Mouse (Mus musculus): ENCODE measurements around the gene Akap7.

The Akap7 gene

DNA sequence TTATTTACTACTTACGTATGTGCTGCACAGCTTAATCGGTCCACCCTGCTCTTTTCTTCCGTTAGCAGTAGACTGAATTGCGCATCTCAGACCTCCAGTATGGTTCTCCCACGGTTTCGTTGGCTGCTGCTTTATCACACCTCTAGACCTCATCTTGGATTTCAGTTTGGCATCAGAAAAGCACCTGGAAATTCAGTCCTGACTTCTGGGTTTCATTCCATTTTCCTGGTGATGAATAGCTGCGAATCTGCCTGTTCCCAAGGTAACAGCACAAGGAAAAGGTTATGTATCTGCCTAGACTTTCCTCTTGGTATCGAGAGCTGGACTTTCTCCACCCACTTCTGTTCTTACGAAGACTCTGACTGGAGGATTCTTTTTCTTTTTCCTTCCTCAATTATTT lies at the start of gene Akap7:
Gene Akap7, minus strand, starts transcription at position 101 of the 400 bp plus-strand sequence.
- in situ Hi-C loops (cut with MseI, MboI): no loop called here

DNA sequence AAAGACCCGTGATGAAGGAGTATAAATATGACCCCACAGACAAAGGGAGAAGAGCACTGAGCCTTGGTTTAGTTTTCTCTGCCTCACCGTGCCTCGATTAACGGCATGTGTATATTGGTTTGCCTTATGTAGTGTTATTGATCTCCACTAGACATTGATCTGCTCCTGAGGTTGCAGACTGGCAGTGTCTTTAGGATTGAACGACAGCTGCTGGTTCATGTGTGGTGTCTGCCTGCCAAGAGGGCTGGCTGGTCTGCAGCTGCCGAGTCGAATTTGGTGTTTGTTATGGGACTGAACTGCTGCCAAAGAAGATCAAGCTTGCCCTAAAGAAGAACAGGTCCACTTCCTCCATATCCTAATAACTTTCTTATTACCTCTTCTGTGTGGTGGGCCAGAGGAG lies 46.7 kb upstream of the Akap7 start:
- in situ Hi-C loops (cut with MseI, MboI): no loop called here

DNA sequence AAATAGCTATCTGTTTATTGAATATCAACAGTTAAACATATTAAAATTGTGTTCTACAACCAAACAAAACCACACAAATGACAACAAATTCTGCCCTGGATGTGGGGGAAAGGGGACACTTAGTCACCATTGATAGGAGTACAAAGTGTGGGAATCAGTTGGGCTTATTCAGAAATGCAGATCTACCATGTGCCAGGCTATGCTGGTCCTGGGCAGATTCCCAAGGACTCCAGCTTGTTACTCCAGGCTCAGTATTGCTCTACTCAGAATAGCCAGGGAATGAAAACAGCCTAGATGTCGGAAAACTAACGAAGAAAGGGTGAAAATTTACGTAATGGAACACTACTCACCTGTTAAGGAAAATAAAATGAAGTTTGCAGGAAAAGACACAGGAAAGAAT lies 46.3 kb upstream of the Akap7 start:
- in situ Hi-C loops (cut with MseI, MboI): no loop called here

DNA sequence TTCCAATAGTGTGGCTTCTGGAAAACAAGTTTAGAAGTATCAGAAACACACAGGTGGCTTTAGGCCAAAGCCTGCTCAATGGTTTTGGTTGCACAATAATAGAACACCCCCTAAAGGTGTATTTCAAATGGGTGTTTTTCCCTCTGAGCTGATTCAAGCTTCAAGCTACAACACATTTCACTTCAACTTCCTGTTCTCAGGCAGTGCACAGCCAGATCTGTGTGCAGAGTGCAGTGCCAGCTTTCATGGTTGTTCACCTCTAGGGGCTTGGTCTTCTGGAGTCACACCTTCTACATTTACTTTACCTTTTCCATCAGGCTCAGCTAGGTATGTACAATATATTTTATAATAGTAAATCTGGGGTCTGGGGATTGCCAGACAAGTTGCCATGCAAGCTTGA lies 35.1 kb upstream of the Akap7 start:
- in situ Hi-C loops (cut with MseI, MboI): no loop called here

DNA sequence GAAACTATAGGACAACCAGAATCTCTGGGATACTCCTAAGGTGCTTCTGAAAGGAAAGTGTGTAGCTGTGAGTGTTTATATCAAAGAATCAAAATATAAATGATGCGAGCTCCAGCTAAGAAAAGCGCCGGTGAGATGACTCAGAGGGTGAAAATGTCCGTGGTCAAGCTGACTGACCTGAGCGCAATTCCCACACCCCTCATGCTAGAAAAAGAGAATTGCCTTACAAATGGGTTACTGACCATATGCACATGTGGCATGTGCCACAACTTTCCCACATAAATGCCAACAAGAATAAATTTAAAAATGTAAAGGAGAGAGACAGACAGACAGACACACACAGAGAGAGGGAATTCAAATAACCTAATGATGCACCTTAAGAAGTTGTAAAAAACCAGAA lies 33.0 kb upstream of the Akap7 start:
- in situ Hi-C loops (cut with MseI, MboI): no loop called here

DNA sequence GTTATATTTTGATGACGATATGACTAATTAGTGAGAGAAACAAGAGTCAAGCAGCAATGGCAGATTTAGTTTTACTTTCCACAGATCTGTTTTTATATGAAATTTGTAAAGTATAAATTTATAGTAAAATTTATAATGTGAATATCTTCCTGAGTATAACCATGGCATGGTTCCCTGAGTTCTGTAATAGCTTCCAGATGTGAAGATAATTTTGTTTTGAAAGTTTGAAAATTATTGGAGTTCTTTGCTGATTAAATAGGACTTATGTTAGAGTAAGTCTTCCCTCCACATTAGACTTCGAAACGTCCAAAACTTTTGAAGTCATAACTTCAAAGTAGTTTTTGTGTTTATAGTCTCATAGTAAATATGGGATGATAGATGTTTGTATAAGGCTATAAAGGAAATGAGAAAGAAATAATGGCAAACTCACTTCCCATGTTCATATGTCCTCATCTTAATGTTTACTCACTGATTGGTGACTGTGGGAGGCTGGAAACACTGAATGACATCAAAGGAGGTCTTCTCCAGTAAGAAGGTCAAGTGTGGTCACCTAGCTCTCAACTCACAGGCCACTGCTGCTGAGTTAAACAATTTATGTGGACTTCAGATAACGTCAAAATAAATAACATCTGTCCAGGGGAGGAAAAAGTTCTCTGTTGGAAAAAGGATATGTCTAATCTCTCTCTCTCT lies 25.9 kb upstream of the Akap7 start:
- in situ Hi-C loops (cut with MseI, MboI): no loop called here

DNA sequence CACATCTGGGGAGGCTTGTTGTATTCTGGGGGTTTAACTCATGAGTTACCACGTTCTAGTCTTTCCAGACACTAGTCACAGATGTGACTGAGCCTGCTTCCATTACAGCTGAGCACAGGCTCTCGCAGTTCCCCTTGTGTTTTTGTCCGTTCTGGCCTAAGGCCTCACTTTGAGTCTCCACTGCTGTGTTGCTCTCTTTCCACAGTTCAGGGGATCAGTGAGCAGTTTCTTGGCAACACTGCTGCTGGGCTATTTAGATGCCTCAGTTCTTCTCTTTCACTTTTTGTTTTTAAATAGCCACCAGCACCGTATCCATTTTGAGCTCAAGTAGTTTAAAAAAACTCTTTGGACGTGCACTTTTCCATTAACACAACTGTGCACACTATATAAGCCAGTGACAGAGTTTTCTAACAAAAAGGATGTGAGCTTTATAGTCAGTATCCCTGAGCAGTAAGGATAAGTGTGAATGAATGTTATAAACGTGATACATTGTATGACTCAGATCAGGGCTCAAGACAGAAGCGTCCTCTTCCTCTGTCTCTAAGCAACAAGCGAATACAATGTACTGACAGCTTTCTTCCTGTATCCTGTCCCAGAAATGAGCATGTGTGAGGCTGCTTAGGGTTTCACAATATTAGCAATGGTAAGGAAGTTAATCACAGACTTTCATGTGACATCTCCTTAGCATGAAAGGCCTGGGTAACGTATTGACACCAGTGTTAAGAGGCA lies 23.8 kb upstream of the Akap7 start:
- in situ Hi-C loops (cut with MseI, MboI): no loop called here

DNA sequence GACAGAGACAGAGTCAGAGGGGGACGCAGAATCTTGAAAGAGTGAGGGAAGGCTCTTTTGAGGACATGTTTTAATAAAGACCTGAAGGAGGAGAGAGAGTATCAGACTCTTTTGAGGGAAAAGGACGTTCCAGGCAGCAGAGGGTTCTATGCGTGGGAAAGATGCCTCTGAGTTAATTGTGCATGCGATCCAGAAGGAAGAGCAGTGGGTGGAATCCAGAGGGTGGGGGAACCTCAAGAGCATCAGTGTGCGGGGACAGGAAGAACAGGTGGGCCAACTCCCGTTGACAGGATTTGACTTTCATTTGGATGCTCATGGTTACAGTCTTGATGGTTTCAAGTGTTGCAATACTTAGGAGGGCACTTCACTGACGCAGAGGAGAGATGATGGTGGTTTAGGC lies 22.4 kb upstream of the Akap7 start:
- in situ Hi-C loops (cut with MseI, MboI): no loop called here

DNA sequence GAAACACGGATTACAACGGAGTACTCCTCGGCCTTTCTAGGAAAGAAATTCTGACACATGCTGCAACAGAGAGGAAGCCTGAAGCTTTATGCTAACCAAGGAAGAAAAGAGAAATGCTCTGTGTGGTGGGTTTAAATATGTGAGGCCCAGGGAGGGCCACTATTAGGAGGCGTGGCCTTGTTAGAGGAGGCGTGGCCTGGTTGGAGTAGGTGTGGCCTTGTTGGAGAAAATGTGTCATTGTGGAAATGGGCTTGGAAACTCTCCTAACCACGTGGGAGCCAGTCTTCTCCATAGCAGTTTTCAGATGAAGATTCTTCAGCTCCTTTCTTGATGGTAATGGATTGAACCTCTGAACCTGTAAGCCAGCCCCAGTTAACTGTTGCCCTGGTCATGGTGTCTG lies 19.8 kb upstream of the Akap7 start:
- in situ Hi-C loops (cut with MseI, MboI): no loop called here

DNA sequence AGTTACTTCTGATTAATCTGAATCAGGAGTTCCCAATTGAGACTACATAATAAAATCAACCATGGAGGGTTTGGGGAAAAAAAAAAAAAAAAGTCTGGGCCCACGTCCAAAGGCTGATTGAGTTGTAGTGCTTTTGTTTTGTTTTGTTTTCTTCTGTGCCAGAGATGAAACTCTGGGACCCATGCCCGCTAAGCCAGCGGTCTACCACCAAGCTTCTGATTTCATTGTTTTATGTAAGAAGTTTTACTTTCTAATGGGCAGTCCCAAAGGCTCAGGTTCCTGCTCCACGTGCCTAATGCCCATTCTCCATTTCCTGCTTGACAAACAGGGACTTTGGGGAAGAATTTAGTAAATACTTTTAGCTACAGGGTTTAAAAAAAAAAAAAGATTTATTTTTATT lies 18.0 kb upstream of the Akap7 start:
- in situ Hi-C loops (cut with MseI, MboI): no loop called here

DNA sequence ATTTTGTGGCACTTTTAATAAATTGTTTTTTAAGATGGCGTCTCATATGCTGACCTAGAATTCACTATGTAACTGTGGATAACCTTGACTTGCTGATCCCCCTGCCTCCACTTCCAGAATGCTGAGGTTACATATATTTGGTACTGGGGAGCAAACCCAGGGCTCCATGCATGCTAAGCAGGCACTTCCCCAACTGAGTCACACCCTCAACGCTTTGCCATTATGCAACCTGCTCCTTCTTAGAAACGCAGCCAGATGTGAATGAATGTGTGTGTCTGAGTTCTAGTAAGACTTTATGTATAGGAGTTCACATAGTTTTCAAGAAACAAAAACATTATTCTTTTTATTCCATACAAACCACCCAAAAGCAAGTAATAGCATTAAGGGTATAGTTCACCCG lies 13.5 kb upstream of the Akap7 start:
- in situ Hi-C loops (cut with MseI, MboI): no loop called here

DNA sequence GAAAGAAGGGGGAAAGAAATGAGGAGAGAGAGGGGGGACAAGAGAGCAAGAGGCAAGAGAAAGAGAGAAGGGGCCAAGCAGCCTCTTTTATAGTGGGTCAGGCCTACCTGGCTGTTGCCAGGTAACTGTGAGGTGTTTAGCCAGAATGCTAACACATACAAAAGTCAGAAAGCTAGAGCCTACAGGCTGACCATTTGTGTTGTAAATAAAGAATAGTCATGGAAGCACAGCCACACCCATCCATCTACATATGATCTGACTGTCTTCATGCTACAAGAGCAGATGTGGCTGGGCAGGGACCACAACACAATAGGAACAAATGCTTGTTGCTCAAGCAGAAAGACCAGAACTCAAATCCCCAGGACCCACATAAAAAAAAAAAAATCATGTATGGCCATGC lies 11.9 kb upstream of the Akap7 start:
- in situ Hi-C loops (cut with MseI, MboI): no loop called here

DNA sequence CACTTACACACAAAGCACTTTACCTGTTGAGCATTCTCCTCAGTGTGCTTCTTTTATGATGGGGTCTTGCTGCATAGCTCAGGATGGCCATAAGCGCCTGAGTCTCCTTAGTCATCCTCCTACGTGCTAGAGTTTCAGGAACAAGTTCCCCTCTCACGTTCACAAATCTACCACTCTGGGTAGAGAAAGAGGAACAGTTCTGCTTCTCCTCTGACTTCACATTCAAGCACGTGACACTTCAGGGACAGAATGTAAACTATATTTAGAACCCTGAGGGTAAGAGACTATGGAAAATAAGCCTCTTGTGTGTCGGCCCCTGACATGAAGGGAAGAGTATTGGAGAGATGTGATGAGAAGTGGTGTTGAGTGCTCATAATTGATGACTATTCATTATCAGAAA lies 10.7 kb upstream of the Akap7 start:
- in situ Hi-C loops (cut with MseI, MboI): no loop called here

DNA sequence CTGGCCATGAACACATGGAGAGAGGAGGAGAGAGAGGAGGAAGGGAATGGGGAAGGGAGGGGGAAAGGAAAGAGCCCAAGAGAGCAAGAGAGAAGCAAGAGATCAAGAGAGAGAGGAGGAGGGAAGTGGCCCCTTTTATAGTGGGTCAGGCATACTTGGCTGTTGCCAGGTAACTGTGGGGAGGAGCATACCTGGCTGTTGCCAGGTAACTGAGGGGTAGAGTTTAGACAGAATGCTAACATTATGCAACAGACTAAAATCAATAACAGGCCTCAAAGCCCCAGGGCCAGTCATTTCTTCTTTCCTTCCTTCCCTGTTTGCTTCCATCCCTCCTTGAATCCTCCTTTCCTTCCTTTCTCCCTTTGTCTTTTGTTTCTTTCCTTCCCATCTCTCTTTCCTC lies 10.0 kb upstream of the Akap7 start:
- in situ Hi-C loops (cut with MseI, MboI): no loop called here

DNA sequence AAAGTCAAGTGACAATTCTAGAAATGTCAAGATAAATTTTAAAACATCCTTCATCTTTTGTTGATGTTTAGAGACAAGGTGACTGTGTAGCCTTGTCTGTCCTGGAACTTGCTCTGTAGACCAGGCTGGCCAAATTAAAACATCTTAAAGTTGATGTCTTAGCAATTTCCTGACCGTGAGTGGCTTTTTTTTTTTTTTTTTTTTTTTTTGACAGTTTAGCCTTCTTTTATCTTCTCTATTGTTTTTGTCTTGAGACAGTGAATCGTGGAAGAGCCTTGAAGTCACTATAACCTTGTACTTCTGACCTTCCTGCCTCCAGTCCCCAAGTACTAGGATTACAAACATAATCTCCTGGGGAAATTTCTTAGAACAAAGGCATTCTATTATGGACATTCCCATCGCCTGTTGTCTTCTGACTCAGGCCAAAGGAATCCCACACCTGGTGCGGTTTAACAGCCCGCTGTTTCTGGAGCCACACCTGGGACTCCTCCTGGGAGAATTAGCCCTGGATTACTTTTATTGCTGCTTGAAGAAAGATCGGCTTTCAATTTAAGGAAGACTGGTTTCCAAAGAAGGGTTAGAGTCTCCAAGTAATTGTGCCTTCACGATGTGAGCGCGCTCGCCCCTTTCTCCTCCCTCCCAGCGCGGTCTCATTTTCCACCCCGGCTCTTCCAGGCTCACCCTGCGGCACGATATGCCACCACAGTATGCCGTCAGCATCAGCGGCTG lies 6.3 kb upstream of the Akap7 start:
- in situ Hi-C loops (cut with MseI, MboI): no loop called here

DNA sequence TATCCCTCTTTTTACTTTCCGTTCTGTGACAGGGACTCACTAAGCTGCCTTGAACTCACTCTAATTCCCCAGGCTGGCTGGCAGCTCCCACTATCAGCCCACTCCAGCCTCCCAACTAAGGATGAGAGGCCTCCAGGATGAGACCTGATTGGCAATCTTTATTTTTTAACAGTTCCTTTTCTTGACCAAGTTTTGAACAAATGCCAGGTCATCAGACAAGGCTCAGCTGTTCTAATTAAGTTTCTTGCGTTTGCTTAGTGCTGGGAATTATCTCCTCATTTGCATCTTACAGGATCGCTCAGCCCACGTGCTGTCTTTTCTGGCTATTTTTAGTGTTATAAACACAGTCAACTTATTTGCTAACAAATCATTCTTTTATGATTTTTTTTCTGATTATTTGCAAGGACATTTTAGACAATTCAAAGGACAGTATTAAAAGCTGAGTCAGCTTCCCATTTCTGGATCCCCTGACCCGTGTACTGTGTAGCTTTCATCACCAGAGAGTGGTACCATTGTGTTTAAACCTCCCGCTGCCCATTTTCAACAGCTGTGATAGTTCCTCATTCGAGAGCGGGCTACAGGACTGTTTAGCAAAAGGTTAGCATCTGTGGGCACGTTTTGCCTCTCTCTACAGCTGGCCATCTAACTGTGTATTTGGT lies 4.0 kb upstream of the Akap7 start:
- in situ Hi-C loops (cut with MseI, MboI): no loop called here

DNA sequence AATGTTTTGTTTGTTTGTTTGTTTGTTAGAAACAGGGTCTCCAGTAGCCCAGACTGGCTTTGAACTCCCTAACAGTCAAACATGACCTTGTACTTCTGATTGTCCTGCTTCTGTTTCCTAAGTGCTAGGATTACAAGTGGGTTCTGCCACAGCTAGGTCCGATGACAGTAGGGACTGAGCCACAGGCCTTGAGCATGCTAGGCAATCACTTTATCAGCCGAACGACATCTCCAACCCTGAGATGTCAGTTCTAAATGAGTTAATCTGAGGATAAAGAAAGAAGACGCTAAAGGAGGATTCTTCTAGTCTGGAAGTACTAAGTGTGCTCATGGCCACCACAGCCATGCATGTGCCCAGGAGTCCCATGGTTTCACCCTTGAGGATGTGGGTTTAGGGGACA lies 3.1 kb upstream of the Akap7 start:
- in situ Hi-C loops (cut with MseI, MboI): no loop called here

DNA sequence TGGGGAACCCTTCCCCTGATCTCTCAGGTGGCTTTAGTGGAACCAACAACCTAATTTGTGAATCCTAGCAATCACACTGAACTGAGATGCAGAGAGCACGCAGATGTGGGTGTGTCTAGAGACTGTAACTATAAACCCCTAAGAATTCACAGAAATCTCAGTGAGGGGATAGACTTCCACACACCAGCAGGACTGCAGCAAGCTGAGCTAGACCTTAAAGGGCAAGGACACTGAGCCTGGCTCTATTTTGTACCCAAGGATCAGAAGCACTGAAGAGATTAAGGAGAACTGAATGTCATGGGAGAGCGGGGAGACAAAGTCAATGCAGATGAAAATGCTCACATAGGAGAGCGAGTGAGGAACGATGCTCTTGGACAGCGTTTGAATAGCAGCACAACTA lies 2.3 kb upstream of the Akap7 start:
- in situ Hi-C loops (cut with MseI, MboI): no loop called here

DNA sequence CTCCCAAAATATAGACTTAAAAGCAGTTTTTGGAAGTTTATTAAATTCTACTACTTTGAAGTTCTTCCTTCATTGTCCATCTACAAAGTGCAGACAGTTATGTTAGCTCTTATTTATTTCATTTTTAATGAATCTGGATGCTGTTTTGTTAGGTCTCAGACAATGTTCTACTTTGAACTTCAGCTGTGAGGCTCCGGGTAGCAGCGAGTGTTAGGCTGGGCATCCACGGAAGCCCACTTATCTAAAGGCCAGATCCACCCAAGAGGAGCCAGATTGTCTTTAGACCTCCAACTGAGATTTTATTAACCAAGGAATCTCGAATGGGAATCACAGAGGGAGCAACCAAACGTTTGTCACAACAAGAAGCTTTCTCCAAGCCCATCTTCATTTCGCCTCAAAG lies 2.5 kb downstream of the Akap7 start:
- in situ Hi-C loops (cut with MseI, MboI): no loop called here

DNA sequence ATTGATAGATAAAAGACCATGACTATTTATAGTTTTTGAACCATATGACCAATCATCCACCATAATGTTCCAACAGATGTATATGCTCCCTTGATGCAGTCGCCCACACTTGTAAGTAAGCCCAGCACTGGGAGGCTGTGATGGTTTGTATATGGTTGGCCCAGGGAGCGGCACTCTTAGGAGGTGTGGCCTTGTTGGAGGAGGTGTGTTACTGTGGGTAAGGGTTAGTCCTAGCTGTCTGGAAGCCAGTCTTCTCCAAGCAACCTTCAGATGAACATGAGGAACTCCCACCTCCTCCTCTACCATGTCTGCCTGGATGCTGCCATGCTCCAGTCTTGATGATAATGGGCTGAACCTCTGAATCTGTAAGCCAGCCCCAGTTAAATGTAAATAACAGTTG lies 3.1 kb downstream of the Akap7 start:
- in situ Hi-C loops (cut with MseI, MboI): no loop called here

DNA sequence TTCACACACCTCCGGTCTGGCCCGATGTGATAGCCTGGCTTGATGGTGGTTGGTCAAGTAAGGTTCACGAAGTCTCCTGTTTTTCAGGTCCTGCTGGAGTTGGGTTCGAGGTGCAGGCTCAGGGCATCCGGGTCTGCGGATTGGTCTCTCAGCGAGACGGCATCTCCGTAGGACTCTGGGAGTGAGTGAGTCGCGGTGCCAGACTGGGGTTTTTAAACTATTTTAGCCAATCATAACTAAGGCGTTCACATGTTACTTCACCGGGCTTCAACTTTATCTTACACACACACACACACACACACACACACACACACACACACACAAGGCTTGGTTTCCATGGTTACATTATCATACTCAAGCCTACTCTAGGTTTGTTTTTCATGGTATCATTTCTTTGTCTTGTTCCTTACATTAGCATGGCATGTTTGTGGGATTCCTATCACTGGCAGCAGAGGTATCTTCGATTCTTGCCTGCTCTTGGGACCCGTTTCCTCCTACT lies 8.6 kb downstream of the Akap7 start:
- in situ Hi-C loops (cut with MseI, MboI): no loop called here

DNA sequence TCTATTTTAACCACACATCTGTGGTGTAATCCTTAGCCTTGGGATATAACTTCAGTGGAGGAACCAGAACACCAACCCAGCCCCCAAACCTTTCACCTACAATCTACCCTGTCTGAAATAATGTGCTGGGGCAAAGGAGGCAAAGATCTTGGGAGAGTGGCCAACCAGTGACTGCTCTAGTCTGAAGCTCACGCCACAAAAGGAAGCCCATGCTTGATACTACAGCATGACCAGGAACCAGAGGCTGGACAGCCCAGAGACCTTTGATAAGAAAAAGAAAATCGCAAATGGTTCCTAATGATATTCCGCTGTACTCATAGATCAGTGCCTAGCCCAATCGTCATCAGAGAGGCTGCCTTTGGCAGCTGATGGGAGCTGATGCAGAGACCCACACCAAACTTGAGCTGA lies 9.4 kb downstream of the Akap7 start:
- in situ Hi-C loops (cut with MseI, MboI): no loop called here
